Mouse (Mus musculus) lung, postnatal 4 days (tissue): ENCODE measurements around the gene Gdf1.

Experiments used
- DNase-seq, 2 experiments: peaks; one replicate each; pipeline ENCODE4 v3.0.0; 2021

Gene Gdf1

DNA sequence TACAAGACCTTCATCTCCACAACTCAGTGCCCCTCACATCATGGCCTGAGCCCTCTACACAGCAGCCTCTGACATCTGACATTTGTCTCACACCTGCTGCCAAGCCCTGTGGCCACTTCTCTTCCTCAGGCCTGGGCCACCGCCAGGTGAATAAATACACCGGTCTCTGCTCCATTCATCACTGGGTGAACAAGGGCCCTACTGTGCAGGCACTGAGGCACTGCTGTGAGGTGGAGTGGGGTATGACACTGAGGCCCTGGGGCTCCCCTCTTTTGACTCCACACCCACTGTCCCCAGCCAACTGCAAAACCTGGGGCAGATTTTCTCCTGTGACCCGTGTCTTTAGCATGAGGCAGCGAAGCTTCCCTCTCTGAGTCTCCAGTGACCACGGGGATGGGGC, 37.0 kb downstream of the Gdf1 start:
- DNase-seq: no peak

DNA sequence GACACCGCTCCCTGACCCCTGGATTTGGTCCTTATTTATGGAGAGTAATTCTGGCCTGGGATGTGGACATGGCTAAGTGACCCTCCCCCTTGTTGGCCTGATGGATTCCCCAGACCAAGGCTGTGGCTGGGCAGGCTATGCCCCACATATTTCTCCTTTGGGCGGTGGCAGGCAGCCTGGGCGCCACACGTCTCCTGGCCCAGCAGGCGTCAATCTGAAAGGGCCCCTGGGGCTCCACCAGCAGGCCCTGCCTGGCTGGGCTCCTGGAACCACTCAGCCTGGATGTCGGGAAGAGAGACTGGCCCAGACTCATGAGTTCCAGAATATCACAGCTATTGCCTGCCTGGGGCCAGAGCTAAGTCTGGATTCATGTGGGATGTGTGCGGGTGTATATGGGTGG, 40.9 kb downstream of the Gdf1 start:
- DNase-seq: no peak

DNA sequence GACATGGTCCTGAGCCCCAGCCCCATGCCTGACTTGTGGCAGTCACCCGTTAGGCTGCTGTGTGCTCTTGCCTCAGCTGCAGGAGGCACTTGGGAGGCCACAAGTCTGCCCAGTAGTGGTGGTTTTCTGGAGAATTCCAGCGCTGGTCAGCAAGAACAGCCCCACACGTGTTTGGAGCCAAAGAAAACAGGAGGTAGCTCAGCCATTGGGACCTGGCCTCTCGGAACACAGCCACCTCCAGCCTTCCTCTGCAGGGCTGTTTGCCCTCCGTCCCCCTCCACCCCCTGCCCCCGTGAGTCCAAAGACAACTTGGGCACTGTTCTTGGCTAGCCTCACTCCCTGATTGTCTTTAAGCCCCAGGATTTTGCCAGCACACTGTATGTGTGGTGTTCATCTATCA, 42.3 kb downstream of the Gdf1 start:
- no peak for DNase-seq

DNA sequence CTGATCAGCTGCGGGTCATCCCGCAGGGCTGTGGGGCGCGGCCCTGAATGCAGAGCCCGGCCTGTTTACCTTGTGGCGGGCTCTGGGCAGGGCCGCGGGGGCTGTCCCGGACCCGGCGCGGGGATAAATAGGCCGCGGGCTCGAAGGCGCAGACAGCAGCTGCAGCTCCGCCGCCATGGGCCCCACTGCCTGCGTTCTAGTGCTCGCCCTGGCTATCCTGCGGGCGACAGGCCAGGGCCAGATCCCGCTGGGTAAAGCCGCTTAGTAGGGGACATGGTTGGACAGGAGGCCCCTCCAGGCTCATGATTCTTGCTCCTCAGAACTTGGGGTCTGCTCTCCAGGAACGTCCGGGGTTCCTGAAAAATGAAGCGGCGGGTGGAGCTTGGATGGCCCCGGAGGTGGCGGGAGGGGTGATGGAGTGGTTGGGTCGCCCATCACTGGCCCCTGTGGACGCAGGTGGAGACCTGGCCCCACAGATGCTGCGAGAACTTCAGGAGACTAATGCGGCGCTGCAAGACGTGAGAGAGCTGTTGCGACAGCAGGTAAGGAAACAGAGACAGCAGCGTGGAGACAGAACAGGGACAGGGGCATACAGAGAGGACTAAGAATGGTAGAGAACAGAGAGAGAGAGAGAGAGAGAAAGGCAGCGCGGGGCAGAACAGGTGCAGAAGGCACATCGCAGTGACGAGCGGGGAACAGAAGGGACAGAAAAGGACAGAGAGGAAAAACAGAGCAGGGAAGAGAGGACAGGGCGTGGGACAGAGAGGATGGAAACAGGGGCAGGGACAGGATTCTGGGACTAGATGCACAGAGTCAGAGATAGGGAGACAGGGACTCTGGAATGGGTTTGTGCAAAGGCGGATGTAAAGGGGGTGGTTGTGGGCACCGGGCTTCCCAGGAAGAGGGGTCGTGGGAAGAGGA, 44.0 kb downstream of the Gdf1 start, which contains the start of gene Comp:
Comp (plus strand) TSS at position 162 of the 921 bp plus-strand sequence.
- DNase-seq: no peak

DNA sequence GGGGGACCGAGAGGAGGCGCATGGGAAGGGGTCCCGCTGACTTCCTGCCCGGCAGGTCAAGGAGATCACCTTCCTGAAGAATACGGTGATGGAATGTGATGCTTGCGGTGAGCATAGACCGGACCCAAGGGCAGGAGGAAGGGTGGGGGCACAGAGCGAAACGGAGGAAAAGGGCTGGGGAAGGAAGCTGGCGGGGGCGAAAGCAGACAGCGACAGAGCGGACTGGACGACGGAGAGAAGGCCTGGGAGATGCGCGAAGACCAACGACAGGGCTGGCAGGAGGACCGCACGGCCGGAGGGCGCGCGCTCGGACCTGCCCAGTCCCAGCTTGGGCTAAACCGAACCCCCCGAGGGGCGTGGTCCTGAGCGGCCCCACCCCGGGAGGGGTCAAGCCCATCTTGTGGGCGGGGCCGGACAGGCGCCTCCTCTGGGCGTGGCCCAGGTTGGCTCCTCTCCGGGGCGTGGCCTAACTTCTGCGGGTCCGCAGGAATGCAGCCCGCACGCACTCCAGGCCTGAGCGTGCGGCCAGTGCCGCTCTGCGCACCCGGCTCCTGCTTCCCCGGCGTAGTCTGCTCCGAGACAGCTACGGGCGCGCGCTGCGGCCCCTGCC, 44.8 kb downstream of the Gdf1 start:
- DNase-seq: peak; percentile 85 to 88

DNA sequence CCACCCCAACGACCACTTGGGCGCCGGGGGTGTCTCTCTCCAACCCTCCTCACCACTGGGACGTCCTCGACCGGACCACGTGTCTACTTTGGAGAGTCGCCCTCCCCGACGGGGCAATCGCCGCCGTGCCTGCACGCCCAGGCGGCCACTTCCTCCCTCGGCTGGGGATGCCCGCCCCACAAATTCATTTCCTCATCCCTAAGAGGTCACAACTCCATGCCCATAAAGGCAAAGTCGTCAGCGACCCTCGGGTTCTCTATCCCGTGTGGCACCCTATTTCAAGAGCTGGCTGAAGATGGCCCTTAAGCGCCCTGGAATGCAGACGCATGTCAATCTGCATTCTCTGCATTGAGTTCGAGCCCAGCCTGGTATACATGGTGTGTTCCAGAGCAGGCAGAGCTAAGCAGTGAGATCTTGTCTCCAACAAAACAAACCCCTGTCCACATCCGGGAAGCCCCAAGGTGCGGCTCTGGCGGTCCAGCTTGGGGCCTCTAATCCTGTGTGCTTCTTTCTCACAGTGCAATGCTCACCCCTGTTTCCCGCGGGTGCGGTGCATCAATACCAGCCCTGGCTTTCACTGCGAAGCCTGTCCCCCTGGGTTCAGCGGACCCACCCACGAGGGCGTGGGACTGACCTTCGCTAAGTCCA, 45.7 kb downstream of the Gdf1 start:
- DNase-seq: peak; percentile 61 to 63

DNA sequence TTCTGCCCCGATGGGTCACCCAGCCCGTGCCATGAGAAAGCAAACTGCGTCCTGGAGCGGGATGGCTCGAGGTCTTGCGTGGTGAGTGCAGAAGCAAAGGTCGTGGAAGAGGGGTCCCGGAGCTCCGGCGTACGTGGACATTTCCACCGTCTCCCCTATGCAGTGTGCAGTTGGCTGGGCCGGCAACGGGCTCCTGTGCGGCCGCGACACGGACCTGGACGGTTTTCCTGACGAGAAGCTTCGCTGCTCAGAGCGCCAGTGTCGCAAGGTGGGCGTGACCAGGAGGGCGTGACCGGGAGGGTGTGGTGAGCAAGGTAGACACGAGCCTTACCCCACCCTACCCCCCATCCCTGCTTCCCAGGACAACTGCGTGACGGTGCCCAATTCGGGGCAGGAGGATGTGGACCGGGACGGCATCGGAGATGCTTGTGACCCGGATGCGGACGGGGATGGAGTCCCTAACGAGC, 46.7 kb downstream of the Gdf1 start:
- DNase-seq: peak in 1 of 2 experiments; percentile 34

DNA sequence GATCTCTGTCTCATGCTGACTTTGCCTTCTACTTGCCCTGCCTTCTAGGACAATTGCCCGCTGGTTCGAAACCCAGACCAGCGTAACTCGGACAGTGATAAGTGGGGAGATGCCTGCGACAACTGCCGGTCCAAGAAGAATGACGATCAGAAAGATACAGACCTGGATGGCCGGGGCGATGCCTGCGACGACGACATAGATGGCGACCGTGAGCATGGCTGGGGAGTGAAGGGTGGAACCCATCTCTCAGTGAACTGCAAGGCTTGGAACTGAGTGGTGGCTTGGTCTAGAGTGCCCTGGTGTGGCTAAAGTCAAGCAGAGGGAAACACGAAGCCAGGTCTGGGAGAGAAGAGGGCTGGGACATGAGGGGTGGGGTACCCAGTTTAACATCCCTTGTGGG, 47.4 kb downstream of the Gdf1 start:
- DNase-seq: no peak

DNA sequence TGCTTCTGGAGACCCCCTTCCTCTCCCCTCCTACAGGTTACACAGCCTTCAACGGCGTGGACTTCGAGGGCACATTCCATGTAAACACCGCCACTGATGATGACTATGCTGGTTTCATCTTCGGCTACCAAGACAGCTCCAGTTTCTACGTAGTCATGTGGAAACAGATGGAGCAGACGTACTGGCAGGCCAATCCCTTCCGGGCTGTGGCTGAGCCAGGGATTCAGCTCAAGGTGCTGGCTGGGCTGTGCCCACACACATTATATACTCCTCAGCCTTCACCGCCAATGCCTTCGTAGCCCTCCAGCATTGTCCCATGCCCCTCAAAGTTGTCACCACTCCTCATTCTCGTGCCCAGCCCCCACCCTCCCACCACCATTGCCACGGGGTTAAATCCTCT, 50.5 kb downstream of the Gdf1 start:
- no peak for DNase-seq
